Mouse (Mus musculus): ENCODE results near the gene Ly6g5c.

DNA sequence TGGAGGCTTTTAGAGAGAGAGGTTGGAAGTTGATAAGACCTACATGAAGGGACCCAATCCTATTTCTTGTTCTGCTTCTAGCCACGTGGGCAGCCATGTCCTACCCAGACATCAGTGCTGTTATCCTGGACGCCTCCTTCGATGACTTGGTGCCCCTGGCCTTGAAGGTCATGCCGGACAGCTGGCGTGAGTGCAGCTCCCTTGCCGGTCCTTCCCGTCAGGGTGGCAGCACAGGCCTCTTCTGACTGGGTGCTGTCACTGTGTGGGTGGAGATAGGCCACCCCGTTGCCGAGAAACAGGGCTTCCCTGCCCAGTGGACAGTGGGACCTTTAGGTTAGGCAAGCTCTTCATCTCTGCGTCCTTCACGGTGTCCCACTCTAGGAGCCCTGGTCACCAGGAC lies 6.9 kb upstream of the Ly6g5c start:
- TF ChIP-seq GATA1 (IDR thresholded peaks at IDR 0.05; ENCODE audit: borderline replicate concordance, low read length) (no peak), FLI1 (IDR thresholded peaks at IDR 0.05; ENCODE audit: low read length) (no peak)

Measured in megakaryocyte, embryonic 14.5 days (primary cell).